9 mouse cellular contexts compared by ENCODE assay signal in genomic region chr10:81326858-81327257, GRCm38 (mm10). TPM values are rescaled to one million over a fixed set of nuclear protein-coding genes. Genes with fewer than 3 reads are reported as not detected.
DNase-seq lines count a peak whose midpoint lies in the region; ATAC-seq lines count a peak whose summit lies in the region.
"Had no signal": no experiment of that assay in that cellular context is flagged by ENCODE, and none has a peak within 500 bp of the region (broad histone marks: within the 10 kb centered on the region; RNA-seq: fewer than 3 reads in every experiment).

No protein-coding gene starts in this region.

- no peak for ATAC-seq in activated CD4-positive, CD25-positive, alpha-beta regulatory T cell, adult 4 months

- peak; percentile 27 for DNase-seq in gastrocnemius, postnatal 14 days
- no peak for DNase-seq in gastrocnemius, postnatal 4 days (ENCODE audit: low spot score in 2 of 2)
- peak; percentile 68 to 79 for DNase-seq in heart, adult 9 months (ENCODE audit: low spot score in 2 of 2)
- DNase-seq in kidney, adult 9 months: peak; percentile 68
- DNase-seq in lung, postnatal 14 days: peak; percentile 58
- no peak for DNase-seq in urinary bladder, adult 18-20 months (ENCODE audit: low spot score in 2 of 2)
- DNase-seq in urinary bladder, postnatal 14 days (ENCODE audit: low spot score): no peak

- intact Hi-C loops in gastrocnemius, postnatal 14 days (cut with DNase I; ENCODE audit: low total_unique reads): no loop called here

RNA-seq across cellular contexts. Expression of gene Tbxa2r, which starts 1.7 kb away (rescaled TPM):
- total RNA-seq in gastrocnemius, postnatal 14 days (2021): 1 to 10 TPM; 1.5 to 2.2 TPM
- 1 to 10 TPM; 4.8 to 5.8 TPM for total RNA-seq in gastrocnemius, postnatal 4 days (2021)
- 10 to 100 TPM; 20.9 to 21.4 TPM for polyA plus RNA-seq in activated CD4-positive, CD25-positive, alpha-beta regulatory T cell, adult 4 months (2017; shearing (Covaris generic))

RNA-seq across cellular contexts. Expression of gene Cactin, which starts 6.0 kb away (rescaled TPM):
- 1 to 10 TPM; 7.7 to 10.0 TPM for total RNA-seq in gastrocnemius, postnatal 14 days (2021)
- total RNA-seq in gastrocnemius, postnatal 4 days (2021): 10 to 100 TPM; 17.8 to 18.3 TPM
- 1 to 10 TPM; 5.1 to 5.7 TPM for polyA plus RNA-seq in activated CD4-positive, CD25-positive, alpha-beta regulatory T cell, adult 4 months (2017; shearing (Covaris generic))

RNA-seq across cellular contexts. Expression of gene Gipc3, which starts 16.2 kb away (rescaled TPM):
- 1 to 10 TPM; 1.8 to 2.0 TPM for total RNA-seq in gastrocnemius, postnatal 14 days (2021)
- under 1 TPM; 0.66 to 0.86 TPM for total RNA-seq in gastrocnemius, postnatal 4 days (2021)
- polyA plus RNA-seq in activated CD4-positive, CD25-positive, alpha-beta regulatory T cell, adult 4 months (2017; shearing (Covaris generic)): not detected
- polyA plus RNA-seq: limb, embryonic 11.5 days had no signal

RNA-seq across cellular contexts. Expression of gene Hmg20b, which starts 23.4 kb away (rescaled TPM):
- 10 to 100 TPM; 24.3 to 25.8 TPM for total RNA-seq in gastrocnemius, postnatal 14 days (2021)
- total RNA-seq in gastrocnemius, postnatal 4 days (2021): 10 to 100 TPM; 46.2 to 58.6 TPM
- polyA plus RNA-seq in activated CD4-positive, CD25-positive, alpha-beta regulatory T cell, adult 4 months (2017; shearing (Covaris generic)): 10 to 100 TPM; 18.7 to 20.6 TPM

RNA-seq across cellular contexts. Expression of gene Mfsd12, which starts 30.4 kb away (rescaled TPM):
- total RNA-seq in gastrocnemius, postnatal 14 days (2021): 1 to 10 TPM; 3.7 to 4.0 TPM
- total RNA-seq in gastrocnemius, postnatal 4 days (2021): 1 to 10 TPM; 8.6 to 9.9 TPM
- polyA plus RNA-seq in activated CD4-positive, CD25-positive, alpha-beta regulatory T cell, adult 4 months (2017; shearing (Covaris generic)): 1 to 10 TPM; 1.2 TPM

Comparison
In these comparisons a context has a peak if more than half of its experiments do, and no peak if none do; other contexts are left out.
1. DNase-seq: peak in gastrocnemius, postnatal 14 days (single experiment), heart, adult 9 months (2 of 2), kidney, adult 9 months (single experiment) and lung, postnatal 14 days (single experiment); none in gastrocnemius, postnatal 4 days (0 of 2), urinary bladder, adult 18-20 months (0 of 2) and urinary bladder, postnatal 14 days (single experiment).